Mouse (Mus musculus): Measurements from ENCODE around the gene Olfr259.

Gene Olfr259

GRCm38 (mm10) chr2:87114467-87114866 is at the start of gene Olfr259:
Olfr259 (minus strand) TSS chr2:87114567.
- no peak for DNase-seq (ENCODE audit: low spot score in 2 of 2)

GRCm38 (mm10) chr2:87152524-87152923 is 38.2 kb upstream of the Olfr259 start, which contains the start of gene Olfr1111:
Olfr1111 (minus strand) TSS chr2:87152624.
- no peak for DNase-seq (ENCODE audit: low spot score in 2 of 2)

- DNase-seq (ENCODE audit: low spot score in 2 of 2) = no peak
Observed at GRCm38 (mm10) chr2:87140200-87140599, 25.8 kb upstream of the Olfr259 start, which contains the start of gene Olfr1110. Olfr1110 (minus strand) TSS chr2:87140300.

GRCm38 (mm10) chr2:87095908-87096307 is 18.5 kb downstream of the Olfr259 start, which contains the start of gene Olfr1109:
Olfr1109 (minus strand) TSS chr2:87096008.
- no peak for DNase-seq (ENCODE audit: low spot score in 2 of 2)

- no peak for DNase-seq (ENCODE audit: low spot score in 2 of 2)
Observed at GRCm38 (mm10) chr2:87075717-87076116, 38.6 kb downstream of the Olfr259 start, which contains the start of gene Olfr1107. Olfr1107 (minus strand) TSS chr2:87075817.

Data from right cerebral cortex, postnatal 36 days (tissue).